Mouse (Mus musculus) midbrain, embryonic 12.5 days (tissue): ENCODE measurements around the gene a. TPM values are rescaled to one million over a fixed set of nuclear protein-coding genes. Genes with fewer than 3 reads are reported as not detected.
A peak's percentile ranks its signal among the peaks of the same experiment; 100 is the strongest.

ENCODE experiments used
- ATAC-seq: fragments of 200-750 bp; cut with Nextera tagmentation; 2 replicates; pipeline ENCODE4 v1.8.0; 2017; ENCODE audit warnings: low read depth, moderate TSS enrichment, moderate library complexity; ENCODE audit not compliant: low FRiP score
- H3K27ac ChIP-seq: fragments of 300-500 bp; sonication (generic); replicated peaks from 2 replicates; pipeline ENCODE4 v1.5.1; 2016; ENCODE audit warnings: mild to moderate bottlenecking
- H3K27me3 ChIP-seq: fragments of 300-500 bp; sonication (generic); 2 replicates; pipeline ENCODE4 v1.6.1; 2016; ENCODE audit warnings: mild to moderate bottlenecking
- H3K36me3 ChIP-seq: fragments of 300-500 bp; sonication (generic); 2 replicates; pipeline ENCODE4 v1.6.1; 2016
- H3K4me1 ChIP-seq: fragments of 300-500 bp; sonication (generic); 2 replicates; pipeline ENCODE4 v1.6.1; 2016
- H3K4me2 ChIP-seq: fragments of 300-500 bp; sonication (generic); replicated peaks from 2 replicates; pipeline ENCODE4 v1.6.1; 2016; ENCODE audit warnings: mild to moderate bottlenecking, moderate library complexity
- H3K4me3 ChIP-seq: fragments of 300-500 bp; sonication (generic); 2 replicates; pipeline ENCODE4 v1.5.1; 2016; ENCODE audit warnings: mild to moderate bottlenecking
- H3K9ac ChIP-seq: fragments of 300-500 bp; sonication (generic); replicated peaks from 2 replicates; pipeline ENCODE4 v1.6.1; 2016; ENCODE audit warnings: mild to moderate bottlenecking, moderate library complexity
- H3K9me3 ChIP-seq: fragments of 300-500 bp; sonication (generic); 2 replicates; pipeline ENCODE4 v1.6.1; 2016; ENCODE audit warnings: mild to moderate bottlenecking
- WGBS: fragments of 180-500 bp; shearing (Covaris S2); methylation state at CpG from one replicate; pipeline ENCODE4 v1.1.7; 2016; 5-methylcytosine and 5-hydroxymethylcytosine counted together
- polyA plus RNA-seq: library from polyadenylated mRNA; unstranded; fragments of >200 nt; fragmentation: Nextera tagmentation; extraction: Ambion mirVana; gene quantifications from 2 replicates; pipeline ENCODE4 v1.2.1, GENCODE M21; 2016

Gene a
- polyA plus RNA-seq, 1 experiment from 2014 or later = 2.2 TPM

- Histone ChIP-seq H3K4me1 (0 out of 2 replicates have a peak, but pooled peaks cover 5% of the 10 kb centered on the region), H3K9me3 (no peaks in the 10 kb centered on the region), H3K4me3 (no peak overlapping the region), H3K27me3 (no peaks in the 10 kb centered on the region), H3K36me3 (no peaks in the 10 kb centered on the region), H3K4me2 (no peak overlapping the region), H3K9ac (no peak overlapping the region), H3K27ac (no peak overlapping the region)
- ATAC-seq = no peak
- 84% methylated on average over 9 of the region's 9 CpGs for WGBS
Observed at GRCm38 (mm10) chr2:154764828-154765497, 26.2 kb upstream of the a start.

- H3K9me3 ChIP-seq = no peaks in the 10 kb centered on the region
- no peaks in the 10 kb centered on the region for H3K27me3 ChIP-seq
- H3K4me3 ChIP-seq = no peak overlapping the region
- WGBS = 85% methylated on average over 8 of the region's 8 CpGs
- no peak overlapping the region for H3K9ac ChIP-seq
- no peak overlapping the region for H3K4me2 ChIP-seq
- ATAC-seq = no peak
- 0 out of 2 replicates have a peak, but pooled peaks cover 5% of the 10 kb centered on the region for H3K4me1 ChIP-seq
- H3K36me3 ChIP-seq = no peaks in the 10 kb centered on the region
- H3K27ac ChIP-seq = no peak overlapping the region
Observed at GRCm38 (mm10) chr2:154765554-154766008, 25.6 kb upstream of the a start.

- Histone ChIP-seq H3K4me3 (no peak overlapping the region), H3K9me3 (no peaks in the 10 kb centered on the region), H3K9ac (no peak overlapping the region), H3K4me2 (no peak overlapping the region), H3K36me3 (no peaks in the 10 kb centered on the region), H3K27ac (no peak overlapping the region), H3K27me3 (no peaks in the 10 kb centered on the region), H3K4me1 (0 out of 2 replicates have a peak, but pooled peaks cover 5% of the 10 kb centered on the region)
- no peak for ATAC-seq
- 94% methylated on average over 6 of the region's 6 CpGs for WGBS
Observed at GRCm38 (mm10) chr2:154767051-154767450, 24.2 kb upstream of the a start.

- no peaks in the 10 kb centered on the region for H3K27me3 ChIP-seq
- no peaks in the 10 kb centered on the region; the same call in 1 of the 2 replicates for H3K9me3 ChIP-seq
- H3K4me3 ChIP-seq = no peak within 1 kb of the TSS
- no peak within 1 kb of the TSS for H3K9ac ChIP-seq
- ATAC-seq = no peak
- no peak within 1 kb of the TSS for H3K27ac ChIP-seq
- H3K4me1 ChIP-seq = 0 out of 2 replicates have a peak, but pooled peaks cover 5% of the 10 kb centered on the region
- no peaks in the 10 kb centered on the region for H3K36me3 ChIP-seq
- H3K4me2 ChIP-seq = no peak within 1 kb of the TSS
Observed at GRCm38 (mm10) chr2:154769930-154770329, 21.3 kb upstream of the a start, which contains the start of gene Gm14214. Gm14214 (minus strand) TSS chr2:154770030.

GRCm38 (mm10) chr2:154771604-154772003 lies 19.6 kb upstream of the a start:
- H3K27ac ChIP-seq = no peak overlapping the region
- H3K36me3 ChIP-seq = no peaks in the 10 kb centered on the region
- no peak for ATAC-seq
- H3K9ac ChIP-seq = no peak overlapping the region
- no peak overlapping the region for H3K4me3 ChIP-seq
- H3K27me3 ChIP-seq = no peaks in the 10 kb centered on the region
- no peak overlapping the region for H3K4me2 ChIP-seq
- no peaks in the 10 kb centered on the region; the same call in 1 of the 2 replicates for H3K9me3 ChIP-seq
- 0 out of 2 replicates have a peak, but pooled peaks cover 5% of the 10 kb centered on the region for H3K4me1 ChIP-seq
- 84% methylated on average over 8 of the region's 8 CpGs for WGBS

GRCm38 (mm10) chr2:154774032-154774431 lies 17.2 kb upstream of the a start:
- no peak overlapping the region for H3K27ac ChIP-seq
- H3K9ac ChIP-seq = no peak overlapping the region
- no peaks in the 10 kb centered on the region; the same call in 1 of the 2 replicates for H3K9me3 ChIP-seq
- no peaks in the 10 kb centered on the region for H3K27me3 ChIP-seq
- no peak for ATAC-seq
- no peak overlapping the region for H3K4me2 ChIP-seq
- no peak overlapping the region for H3K4me3 ChIP-seq
- H3K36me3 ChIP-seq = no peaks in the 10 kb centered on the region
- WGBS = 82% methylated on average over 1 of the region's 1 CpGs
- H3K4me1 ChIP-seq = no peaks in the 10 kb centered on the region

GRCm38 (mm10) chr2:154776496-154776895 lies 14.7 kb upstream of the a start:
- H3K9me3 ChIP-seq = no peaks in the 10 kb centered on the region; the same call in 1 of the 2 replicates

GRCm38 (mm10) chr2:154779648-154780047 lies 11.6 kb upstream of the a start:
- no peaks in the 10 kb centered on the region for H3K36me3 ChIP-seq
- no peaks in the 10 kb centered on the region for H3K9me3 ChIP-seq
- ATAC-seq = no peak
- H3K4me1 ChIP-seq = peaks cover 18% of the 10 kb centered on the region
- H3K4me2 ChIP-seq = no peak overlapping the region
- no peaks in the 10 kb centered on the region for H3K27me3 ChIP-seq
- 59% methylated on average over 3 of the region's 3 CpGs for WGBS
- H3K4me3 ChIP-seq = no peak overlapping the region
- H3K9ac ChIP-seq = no peak overlapping the region
- no peak overlapping the region for H3K27ac ChIP-seq

More at GRCm38 (mm10) chr2:154776496-154776895, 14.7 kb upstream of the a start:
- Histone ChIP-seq H3K4me2 (no peak overlapping the region), H3K36me3 (no peaks in the 10 kb centered on the region), H3K9ac (no peak overlapping the region), H3K27me3 (no peaks in the 10 kb centered on the region), H3K4me1 (no peaks in the 10 kb centered on the region), H3K4me3 (no peak overlapping the region), H3K27ac (no peak overlapping the region)
- no peak for ATAC-seq
- 75% methylated on average over 7 of the region's 7 CpGs for WGBS

- Histone ChIP-seq H3K9ac (no peak overlapping the region), H3K27me3 (no peaks in the 10 kb centered on the region), H3K4me1 (peaks cover 30% of the 10 kb centered on the region), H3K36me3 (no peaks in the 10 kb centered on the region), H3K4me3 (no peak overlapping the region), H3K27ac (no peak overlapping the region), H3K4me2 (no peak overlapping the region), H3K9me3 (no peaks in the 10 kb centered on the region)
- no peak for ATAC-seq
- 84% methylated on average over 4 of the region's 4 CpGs for WGBS
Observed at GRCm38 (mm10) chr2:154782361-154782760, 8.8 kb upstream of the a start.

GRCm38 (mm10) chr2:154782856-154783650 lies 8.1 kb upstream of the a start:
- H3K4me2 ChIP-seq = no peak overlapping the region
- WGBS = 67% methylated on average over 17 of the region's 17 CpGs
- no peaks in the 10 kb centered on the region for H3K36me3 ChIP-seq
- H3K9me3 ChIP-seq = no peaks in the 10 kb centered on the region
- H3K4me1 ChIP-seq = peaks cover 30% of the 10 kb centered on the region
- no peaks in the 10 kb centered on the region for H3K27me3 ChIP-seq
- no peak overlapping the region for H3K27ac ChIP-seq
- H3K9ac ChIP-seq = no peak overlapping the region
- no peak for ATAC-seq
- no peak overlapping the region for H3K4me3 ChIP-seq

GRCm38 (mm10) chr2:154785284-154785683 lies 5.9 kb upstream of the a start:
- Histone ChIP-seq H3K27me3 (no peaks in the 10 kb centered on the region), H3K4me3 (no peak overlapping the region), H3K4me2 (no peak overlapping the region), H3K9ac (no peak overlapping the region), H3K9me3 (no peaks in the 10 kb centered on the region), H3K36me3 (no peaks in the 10 kb centered on the region), H3K27ac (peak overlapping the region; percentile 39; the same call in 1 of the 2 replicates), H3K4me1 (peaks cover 35% of the 10 kb centered on the region)
- no peak for ATAC-seq
- 59% methylated on average over 3 of the region's 3 CpGs for WGBS

GRCm38 (mm10) chr2:154786187-154786586 lies 5.0 kb upstream of the a start:
- Histone ChIP-seq H3K4me1 (peaks cover 35% of the 10 kb centered on the region), H3K36me3 (no peaks in the 10 kb centered on the region)
- WGBS = 40% methylated on average over 3 of the region's 3 CpGs

More at GRCm38 (mm10) chr2:154786187-154786586, 5.0 kb upstream of the a start:
- ATAC-seq = no peak
- no peak overlapping the region for H3K4me3 ChIP-seq
- H3K27ac ChIP-seq = no peak overlapping the region
- H3K4me2 ChIP-seq = no peak overlapping the region
- no peaks in the 10 kb centered on the region for H3K9me3 ChIP-seq
- H3K27me3 ChIP-seq = no peaks in the 10 kb centered on the region
- H3K9ac ChIP-seq = no peak overlapping the region
